Mouse (Mus musculus): ENCODE data around the gene Pgk2. TPM values are rescaled to one million over a fixed set of nuclear protein-coding genes. Genes with fewer than 3 reads are reported as not detected.

Gene Pgk2
- not detected in 2 replicates for total RNA-seq (2023)

GRCm38 (mm10) chr17:40208540-40208939 is at the start of gene Pgk2:
Gene Pgk2, minus strand, starts transcription at chr17:40208640.

GRCm38 (mm10) chr17:40242135-40242534 is 33.7 kb upstream of the Pgk2 start, which contains the start of gene Crisp3:
Gene Crisp3, minus strand, starts transcription at chr17:40242288.

Other genes with a start within 250 kb of the Pgk2 start
- gene AC192777.2, start 113.2 kb downstream of the Pgk2 start, total RNA-seq (2023), result not detected in 2 replicates
- gene Crisp3, start 33.6 kb upstream of the Pgk2 start, total RNA-seq (2023), result not detected in 2 replicates
- gene Crisp1, start 110.6 kb upstream of the Pgk2 start, total RNA-seq (2023), result not detected in 2 replicates

Measured in neutrophil, adult 65 days (primary cell).